Mouse (Mus musculus) stomach, embryonic 14.5 days (tissue): ENCODE results near the gene Glb1l3. TPM values are rescaled to one million over a fixed set of nuclear protein-coding genes. Genes with fewer than 3 reads are reported as not detected.

ENCODE experiments used
- ATAC-seq: fragments of 200-750 bp; cut with Nextera tagmentation; 2 replicates; pipeline ENCODE4 v1.8.0; 2017; ENCODE audit warnings: low read depth, moderate TSS enrichment; ENCODE audit not compliant: insufficient number of reproducible peaks, insufficient read depth, low FRiP score
- H3K27ac ChIP-seq: fragments of 300-500 bp; sonication (generic); 2 replicates; pipeline ENCODE4 v1.5.1; 2014; ENCODE audit warnings: mild to moderate bottlenecking, low read length, moderate library complexity, mixed read lengths
- H3K27me3 ChIP-seq: fragments of 300-500 bp; sonication (generic); 2 replicates; pipeline ENCODE4 v1.6.1; 2014; ENCODE audit warnings: low read length, control low read depth, mixed read lengths; ENCODE audit not compliant: control insufficient read depth, insufficient read depth
- H3K36me3 ChIP-seq: fragments of 300-500 bp; sonication (generic); 2 replicates; pipeline ENCODE4 v1.6.1; 2014; ENCODE audit warnings: mild to moderate bottlenecking, control low read depth, low read length, moderate library complexity, mixed read lengths; ENCODE audit not compliant: control insufficient read depth, insufficient read depth
- H3K4me1 ChIP-seq: fragments of 300-500 bp; sonication (generic); 2 replicates; pipeline ENCODE4 v1.6.1; 2014; ENCODE audit warnings: low read length, control low read depth, mixed read lengths; ENCODE audit not compliant: control insufficient read depth, insufficient read depth
- H3K4me2 ChIP-seq: fragments of 300-500 bp; sonication (generic); replicated peaks from 2 replicates; pipeline ENCODE4 v1.6.1; 2014; ENCODE audit warnings: low read depth, low read length, control low read depth
- H3K4me3 ChIP-seq: fragments of 300-500 bp; sonication (generic); 2 replicates; pipeline ENCODE4 v1.5.1; 2014; ENCODE audit warnings: low read depth, low read length, control low read depth
- H3K9ac ChIP-seq: fragments of 300-500 bp; sonication (generic); replicated peaks from 2 replicates; pipeline ENCODE4 v1.6.1; 2014; ENCODE audit warnings: low read depth, mild to moderate bottlenecking, control low read depth, low read length, moderate library complexity, mixed read lengths
- H3K9me3 ChIP-seq: fragments of 300-500 bp; sonication (generic); 2 replicates; pipeline ENCODE4 v1.6.1; 2016; ENCODE audit warnings: low read depth, low read length, control low read depth; ENCODE audit not compliant: control insufficient read depth
- WGBS: fragments of 180-500 bp; shearing (Covaris S2); extraction: QIAGEN DNeasy Blood & Tissue Kit; methylation state at CpG from one replicate; pipeline ENCODE4 v1.1.7; 2014; 5-methylcytosine and 5-hydroxymethylcytosine counted together
- polyA plus RNA-seq: library from polyadenylated mRNA; unstranded; fragments of >200 nt; fragmentation: Nextera tagmentation; extraction: Ambion mirVana; gene quantifications from 2 replicates; pipeline ENCODE4 v1.2.1, GENCODE M21; 2014

Glb1l3 gene
- polyA plus RNA-seq, 1 experiment from 2014 or later = not detected

GRCm38 (mm10) chr9:26798205-26798604 is 62.5 kb downstream of the Glb1l3 start:
- no peaks in the 10 kb centered on the region for H3K36me3 ChIP-seq
- no peaks in the 10 kb centered on the region for H3K27me3 ChIP-seq
- 82% methylated on average over 3 of the region's 3 CpGs for WGBS
- H3K27ac ChIP-seq = no peak overlapping the region
- ATAC-seq = no peak
- H3K4me1 ChIP-seq = no peaks in the 10 kb centered on the region
- H3K4me3 ChIP-seq = no peak overlapping the region
- H3K4me2 ChIP-seq = no peak overlapping the region
- H3K9ac ChIP-seq = no peak overlapping the region
- no peaks in the 10 kb centered on the region for H3K9me3 ChIP-seq

GRCm38 (mm10) chr9:26792829-26793228 is 67.9 kb downstream of the Glb1l3 start:
- no peaks in the 10 kb centered on the region for H3K4me1 ChIP-seq
- no peak overlapping the region for H3K27ac ChIP-seq
- H3K9me3 ChIP-seq = no peaks in the 10 kb centered on the region
- 66% methylated on average over 3 of the region's 3 CpGs for WGBS
- no peak overlapping the region for H3K4me2 ChIP-seq
- no peaks in the 10 kb centered on the region for H3K36me3 ChIP-seq
- no peak for ATAC-seq
- H3K9ac ChIP-seq = no peak overlapping the region
- H3K4me3 ChIP-seq = no peak overlapping the region
- H3K27me3 ChIP-seq = no peaks in the 10 kb centered on the region

GRCm38 (mm10) chr9:26783414-26783975 is 77.2 kb downstream of the Glb1l3 start:
- Histone ChIP-seq H3K36me3 (no peaks in the 10 kb centered on the region), H3K4me3 (no peak overlapping the region), H3K27ac (no peak overlapping the region), H3K4me2 (no peak overlapping the region), H3K27me3 (no peaks in the 10 kb centered on the region), H3K9ac (no peak overlapping the region), H3K9me3 (no peaks in the 10 kb centered on the region), H3K4me1 (no peaks in the 10 kb centered on the region)
- ATAC-seq = no peak
- 58% methylated on average over 7 of the region's 7 CpGs for WGBS

GRCm38 (mm10) chr9:26778421-26778820 is 82.3 kb downstream of the Glb1l3 start:
- Histone ChIP-seq H3K27ac (no peak overlapping the region), H3K4me2 (no peak overlapping the region), H3K27me3 (no peaks in the 10 kb centered on the region), H3K36me3 (no peaks in the 10 kb centered on the region), H3K9ac (no peak overlapping the region), H3K4me3 (no peak overlapping the region), H3K9me3 (no peaks in the 10 kb centered on the region), H3K4me1 (no peaks in the 10 kb centered on the region)
- 84% methylated on average over 7 of the region's 7 CpGs for WGBS
- ATAC-seq = no peak

GRCm38 (mm10) chr9:26776122-26776902 is 84.4 kb downstream of the Glb1l3 start:
- no peak overlapping the region for H3K9ac ChIP-seq
- H3K36me3 ChIP-seq = no peaks in the 10 kb centered on the region
- no peak overlapping the region for H3K4me2 ChIP-seq
- 57% methylated on average over 6 of the region's 6 CpGs for WGBS
- no peak overlapping the region for H3K4me3 ChIP-seq
- H3K4me1 ChIP-seq = no peaks in the 10 kb centered on the region
- no peaks in the 10 kb centered on the region for H3K9me3 ChIP-seq
- H3K27me3 ChIP-seq = no peaks in the 10 kb centered on the region
- H3K27ac ChIP-seq = no peak overlapping the region
- ATAC-seq = no peak

- Histone ChIP-seq H3K9ac (no peak overlapping the region), H3K9me3 (no peaks in the 10 kb centered on the region), H3K27ac (no peak overlapping the region), H3K36me3 (no peaks in the 10 kb centered on the region), H3K4me3 (no peak overlapping the region), H3K27me3 (no peaks in the 10 kb centered on the region), H3K4me1 (no peaks in the 10 kb centered on the region), H3K4me2 (no peak overlapping the region)
- WGBS = 80% methylated on average over 2 of the region's 2 CpGs
- no peak for ATAC-seq
Observed at GRCm38 (mm10) chr9:26775700-26776099, 85.0 kb downstream of the Glb1l3 start.

GRCm38 (mm10) chr9:26768181-26768580 is 92.5 kb downstream of the Glb1l3 start:
- no peak overlapping the region for H3K27ac ChIP-seq
- H3K4me3 ChIP-seq = no peak overlapping the region
- no peak overlapping the region for H3K4me2 ChIP-seq
- no peaks in the 10 kb centered on the region for H3K9me3 ChIP-seq
- no peak for ATAC-seq
- 83% methylated on average over 3 of the region's 3 CpGs for WGBS
- H3K9ac ChIP-seq = no peak overlapping the region
- no peaks in the 10 kb centered on the region for H3K36me3 ChIP-seq
- no peaks in the 10 kb centered on the region for H3K4me1 ChIP-seq
- H3K27me3 ChIP-seq = no peaks in the 10 kb centered on the region
